Mouse (Mus musculus): ENCODE results near the gene Pnrc2.

Gene Pnrc2

DNA sequence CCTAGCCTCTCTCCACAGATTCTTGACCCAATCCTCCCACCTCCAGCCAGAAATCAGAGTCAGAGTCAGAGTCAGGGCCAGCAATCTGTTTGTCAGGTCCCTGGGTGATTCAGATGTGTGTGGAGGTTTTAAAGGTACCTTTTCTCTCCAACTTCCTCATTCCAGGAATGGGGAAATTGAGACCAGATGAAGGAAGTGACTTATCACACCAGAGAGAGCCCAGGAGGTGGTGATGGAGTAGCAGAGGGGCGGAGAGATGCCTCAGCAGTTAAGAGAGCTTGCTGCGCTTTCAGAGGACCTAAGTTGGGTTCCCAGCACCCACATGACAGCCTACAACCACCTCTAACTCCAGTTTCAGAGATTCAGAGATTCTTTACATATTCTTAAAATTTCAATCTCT, 17.9 kb upstream of the Pnrc2 start:
- DNase-seq: no peak

GRCm38 (mm10) chr4:135889884-135890283, 16.2 kb upstream of the Pnrc2 start:
- DNase-seq: peak; percentile 90

DNA sequence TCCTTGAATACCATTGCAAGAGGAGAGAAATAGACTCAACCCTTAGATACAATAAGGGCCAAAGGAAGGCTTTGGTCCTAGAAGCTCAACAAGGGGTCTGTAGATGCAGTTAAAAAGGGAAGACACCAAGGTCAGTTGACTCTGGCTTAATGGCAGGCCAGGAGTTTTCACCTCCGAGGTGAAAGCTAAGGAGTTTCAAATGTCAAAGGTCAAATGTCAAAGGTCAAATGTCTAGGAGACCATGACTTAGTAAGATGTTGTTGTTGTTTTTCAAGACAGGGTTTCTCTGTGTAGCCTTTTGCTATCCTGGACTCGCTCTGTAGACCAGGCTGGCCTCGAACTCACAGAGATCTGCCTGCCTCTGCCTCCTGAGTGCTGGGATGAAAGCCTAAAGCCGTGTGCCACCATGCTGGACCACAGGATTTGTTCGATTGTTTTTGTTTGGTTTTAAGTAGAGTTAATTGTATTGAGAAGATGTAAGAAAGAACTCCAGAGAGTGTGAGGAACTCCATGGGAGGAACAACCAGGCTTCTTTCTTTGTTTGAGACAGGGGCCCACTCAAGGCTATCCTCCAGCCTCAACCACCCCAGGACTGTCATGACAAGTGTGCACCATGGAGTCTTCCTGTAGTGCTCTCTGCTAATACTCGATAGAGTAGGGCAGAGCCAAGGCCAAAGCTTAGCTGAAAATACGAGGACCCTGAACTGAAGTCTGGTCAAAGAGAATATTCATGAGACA, 15.7 kb upstream of the Pnrc2 start:
- no peak for DNase-seq

- no peak for DNase-seq
Observed at GRCm38 (mm10) chr4:135888448-135889057, 14.9 kb upstream of the Pnrc2 start.

GRCm38 (mm10) chr4:135886184-135886583, 12.5 kb upstream of the Pnrc2 start:
- no peak for DNase-seq

GRCm38 (mm10) chr4:135885676-135886075, 12.0 kb upstream of the Pnrc2 start:
- no peak for DNase-seq

- no peak for DNase-seq
Observed at GRCm38 (mm10) chr4:135884531-135884930, 10.9 kb upstream of the Pnrc2 start.

DNA sequence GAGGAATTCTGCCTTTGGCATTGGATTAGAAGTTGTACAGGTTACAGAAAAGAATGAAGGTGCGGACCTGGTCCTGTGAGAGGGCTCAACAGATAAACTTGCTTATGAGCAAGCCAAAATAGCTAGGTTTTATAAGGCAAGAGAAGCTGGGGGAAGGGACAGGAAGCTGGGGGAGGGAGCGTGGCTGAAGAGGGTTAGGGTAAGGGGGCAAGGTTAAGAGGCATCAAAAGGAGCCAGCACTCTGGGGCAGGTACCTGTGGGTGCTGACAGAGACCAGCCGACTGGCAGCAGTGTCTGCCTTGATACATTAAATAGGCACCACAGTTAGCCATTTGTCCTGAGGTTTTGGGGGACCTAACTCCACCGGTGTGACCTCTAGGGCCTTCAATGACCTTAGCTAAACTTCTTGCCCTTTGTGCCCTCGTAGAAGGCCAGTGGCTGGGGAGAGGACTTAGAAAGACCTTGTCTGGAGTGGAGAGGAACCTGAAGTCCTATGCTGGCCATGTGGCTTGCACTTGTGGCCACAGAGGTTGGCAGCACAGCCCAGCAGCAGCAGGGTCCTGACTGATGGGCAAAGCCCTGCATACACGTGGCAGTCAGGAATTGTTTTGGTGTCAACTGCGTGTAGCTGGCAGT, 10.3 kb upstream of the Pnrc2 start:
- no peak for DNase-seq

DNA sequence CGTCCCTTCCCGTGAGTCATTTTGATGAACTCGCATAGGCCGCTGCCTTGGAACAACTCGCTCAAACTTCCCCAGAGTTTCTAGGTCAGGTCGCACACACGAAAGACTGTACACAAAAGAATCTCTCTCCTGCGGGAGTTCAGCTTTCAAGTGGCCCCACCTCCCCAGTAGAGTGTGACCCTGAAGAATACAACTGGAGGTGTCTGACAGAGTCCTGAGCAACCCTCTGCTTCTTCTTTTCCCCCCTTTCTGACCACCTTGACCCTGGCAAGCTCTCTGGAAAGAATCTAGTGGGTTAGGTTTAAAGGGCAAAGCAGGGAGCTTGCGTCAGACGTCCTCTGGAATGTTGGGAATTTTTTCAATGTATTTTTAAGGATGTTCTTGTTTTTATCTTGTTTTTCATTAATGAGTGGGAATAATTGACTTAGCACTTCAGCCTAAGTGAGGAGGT, 9.8 kb upstream of the Pnrc2 start:
- no peak for DNase-seq

- DNase-seq: no peak
Observed at GRCm38 (mm10) chr4:135882023-135882422, 8.4 kb upstream of the Pnrc2 start.

DNA sequence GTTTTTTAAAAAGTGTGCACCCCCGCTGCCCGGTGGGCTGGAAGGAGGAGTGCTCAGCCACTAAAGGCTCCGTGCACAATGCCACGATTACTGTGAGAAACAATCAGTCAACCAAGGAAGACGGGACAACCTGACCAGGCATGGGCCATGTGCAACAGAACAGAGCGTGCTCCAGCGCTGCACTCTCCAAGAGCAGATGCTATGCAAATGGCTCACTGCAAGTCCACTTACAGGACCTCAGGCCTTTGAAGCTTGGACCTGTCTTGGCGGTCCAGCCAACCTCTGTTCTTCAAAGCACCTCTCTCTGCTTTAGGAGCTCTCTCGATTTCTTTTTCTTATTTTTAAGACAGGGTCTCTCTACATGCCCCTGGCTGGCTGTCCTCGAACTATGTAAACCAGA, 6.9 kb upstream of the Pnrc2 start:
- DNase-seq: no peak

- DNase-seq: no peak
Observed at GRCm38 (mm10) chr4:135880018-135880417, 6.4 kb upstream of the Pnrc2 start.

- no peak for DNase-seq
Observed at GRCm38 (mm10) chr4:135879021-135879420, 5.4 kb upstream of the Pnrc2 start.

DNA sequence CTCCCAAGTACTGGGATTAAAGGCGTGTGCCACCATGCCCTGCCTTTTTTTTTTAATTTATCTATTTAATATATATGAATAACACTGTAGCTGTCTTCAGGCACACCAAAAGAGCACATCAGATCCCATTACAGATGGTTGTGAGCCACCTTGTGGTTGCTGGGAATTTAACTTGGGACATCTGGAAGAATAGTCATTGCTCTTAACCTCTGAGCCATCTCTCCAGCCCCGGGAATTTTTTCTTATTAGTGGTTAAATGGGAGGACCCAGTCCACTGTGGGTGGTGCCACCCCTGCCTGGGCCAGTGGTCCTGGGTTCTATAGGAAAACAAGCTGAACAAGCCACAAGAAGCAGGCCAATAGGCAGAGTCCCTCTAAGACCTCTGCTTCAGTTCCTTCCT, 4.1 kb upstream of the Pnrc2 start:
- peak; percentile 61 for DNase-seq

DNA sequence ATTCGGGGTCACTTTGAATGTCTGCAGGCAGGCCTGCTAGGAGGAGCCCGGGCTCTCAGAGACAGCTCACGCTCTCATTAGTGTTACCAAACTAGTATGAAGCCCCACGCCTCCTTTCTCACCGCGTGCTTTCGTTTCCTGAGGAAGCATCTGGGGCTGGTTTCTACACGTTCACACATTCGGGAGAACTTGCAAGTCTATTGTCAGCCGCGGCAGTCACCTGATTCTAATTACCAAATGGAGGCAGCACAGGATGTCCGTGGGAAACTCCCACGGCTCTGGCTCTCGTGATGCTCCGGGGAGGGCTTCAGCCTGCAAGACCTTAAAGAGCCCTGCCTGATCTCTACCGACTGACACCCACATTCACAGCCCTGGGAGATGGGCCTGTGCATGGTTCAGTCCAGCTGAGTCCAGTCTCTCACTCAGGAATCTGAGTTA, 3.0 kb upstream of the Pnrc2 start:
- peak; percentile 88 for DNase-seq

- DNase-seq: peak; percentile 85
Observed at GRCm38 (mm10) chr4:135875991-135876582, 2.4 kb upstream of the Pnrc2 start.

DNA sequence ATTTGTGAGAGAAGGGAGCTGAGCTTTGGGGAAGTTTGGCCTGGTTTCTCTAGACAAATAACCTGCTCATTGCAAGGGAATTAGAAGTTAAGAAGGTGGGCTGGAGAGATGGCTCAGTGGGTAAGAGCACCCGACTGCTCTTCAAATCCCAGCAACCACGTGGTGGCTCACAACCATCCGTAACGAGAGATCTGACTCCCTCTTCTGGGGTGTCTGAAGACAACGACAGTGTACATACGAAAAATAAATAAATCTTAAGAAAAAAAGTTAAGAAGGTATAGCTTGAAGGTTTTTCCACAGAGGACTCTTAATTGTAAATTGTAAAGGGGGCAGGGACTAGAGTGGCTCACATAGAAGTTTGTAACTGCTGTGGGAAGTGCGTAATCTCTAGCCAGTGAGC, 1.9 kb upstream of the Pnrc2 start:
- no peak for DNase-seq

DNA sequence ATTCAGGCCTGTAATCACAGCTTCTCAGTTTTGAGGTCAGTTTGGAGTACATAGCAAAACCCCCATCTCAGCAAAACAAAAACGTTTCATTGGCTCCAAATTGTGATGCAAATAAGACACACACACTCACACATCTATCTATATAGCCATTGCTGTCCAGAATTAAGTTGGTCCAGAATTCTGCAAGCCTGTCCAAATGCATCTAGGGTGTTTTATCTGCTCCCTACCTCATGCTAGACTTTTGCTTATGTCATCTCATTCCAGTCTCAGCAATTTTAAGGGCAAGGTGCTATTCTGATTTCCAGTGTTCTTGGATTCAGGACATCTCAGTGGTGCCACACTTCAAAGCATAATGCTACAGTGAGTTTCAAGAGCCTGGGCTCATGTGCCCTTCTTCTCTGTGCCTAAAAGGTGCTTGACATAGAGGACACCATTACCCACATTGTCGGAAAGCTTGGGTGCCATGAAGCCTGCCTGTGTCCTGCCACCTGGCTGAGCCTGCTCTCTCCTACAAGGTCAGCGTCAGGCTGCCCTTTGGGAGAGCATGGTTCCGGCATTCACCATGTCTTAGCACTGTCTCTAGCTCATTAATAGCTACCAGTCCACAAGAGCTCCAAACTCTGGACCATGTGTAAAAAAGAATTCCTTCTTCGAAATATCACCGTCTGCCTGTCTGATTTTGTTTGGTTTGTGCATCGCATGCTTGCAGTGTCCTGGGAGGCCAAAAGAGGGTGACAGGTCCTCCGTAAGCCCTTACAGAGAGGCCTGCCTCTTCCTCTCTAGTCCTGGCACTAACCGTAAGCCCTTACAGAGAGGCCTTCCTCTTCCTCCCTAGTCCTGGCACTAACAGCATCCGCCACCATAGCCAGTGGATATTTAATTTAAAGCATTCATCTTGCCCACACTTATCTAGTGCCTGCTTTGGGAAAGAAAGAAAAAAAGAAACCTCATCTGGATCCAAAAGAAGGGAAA, 1.2 kb upstream of the Pnrc2 start:
- DNase-seq: no peak

GRCm38 (mm10) chr4:135872589-135873391, 860 bp downstream of the Pnrc2 start:
- no peak for DNase-seq

DNA sequence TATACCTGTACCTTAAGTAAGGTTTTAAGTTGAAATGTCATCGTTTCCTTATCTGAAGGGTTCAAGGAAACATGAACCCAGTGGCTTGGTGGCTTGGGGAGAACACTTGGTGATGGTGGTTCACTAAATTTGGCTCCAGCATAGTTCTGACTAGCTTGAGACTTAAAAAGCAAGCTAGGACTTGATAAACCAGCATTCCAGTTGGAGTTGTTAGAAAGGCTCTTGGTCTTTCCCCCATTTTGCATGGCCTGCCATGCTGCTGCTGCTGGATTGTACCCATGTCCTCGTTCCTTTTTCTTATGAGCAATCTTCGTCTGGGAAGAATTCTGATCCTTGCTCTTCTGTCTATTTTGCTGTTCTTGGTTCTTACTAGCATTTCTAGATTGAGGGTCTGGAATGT, 1.6 kb downstream of the Pnrc2 start:
- no peak for DNase-seq

DNA sequence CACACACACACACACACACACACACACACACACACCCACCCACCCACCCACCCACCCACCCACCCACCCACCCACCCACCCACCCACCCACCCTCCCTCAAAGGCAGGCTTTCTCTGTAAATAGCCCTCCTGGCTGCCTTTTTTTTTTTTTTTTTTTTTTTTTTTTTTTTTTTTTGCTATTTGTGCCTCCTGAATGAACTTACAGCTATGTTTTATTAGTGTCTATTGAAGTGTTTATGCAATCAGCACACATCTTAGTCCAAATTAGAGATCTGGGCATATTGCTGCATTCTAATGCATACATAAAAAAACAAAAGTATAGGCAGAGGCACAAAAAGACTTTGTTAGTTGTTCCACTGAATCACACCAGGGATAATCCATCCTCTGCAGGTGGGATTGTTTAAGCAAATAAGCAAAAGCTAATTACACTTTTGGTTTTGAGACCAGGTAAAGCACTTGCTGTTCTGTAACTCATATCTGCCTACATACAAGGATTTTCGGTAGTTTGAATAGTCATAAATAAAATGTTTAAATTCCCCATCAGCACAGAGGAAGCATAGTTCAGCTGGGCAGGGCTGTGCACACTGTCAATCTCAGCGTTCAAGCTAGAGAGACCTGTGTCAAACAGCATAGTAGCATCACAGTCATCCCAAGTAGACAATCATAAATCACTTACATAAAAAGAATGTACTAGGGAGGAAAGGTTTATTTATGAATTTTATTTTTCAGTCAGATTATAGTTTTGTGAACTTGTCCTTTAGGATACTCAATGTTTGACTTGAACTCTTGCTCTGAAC, 3.2 kb downstream of the Pnrc2 start:
- no peak for DNase-seq

All from lung, postnatal 10 days (tissue).